ENCODE assay signal across 8 mouse cellular contexts in genomic region chr4:120242783-120243262, GRCm38 (mm10). TPM values are rescaled to one million over a fixed set of nuclear protein-coding genes. Genes with fewer than 3 reads are reported as not detected.
A peak's percentile ranks its signal among the peaks of the same experiment; 100 is the strongest.
DNase-seq lines count a peak whose midpoint lies in the region; ATAC-seq lines count a peak whose summit lies in the region.
"Had no signal": no experiment of that assay in that cellular context is flagged by ENCODE, and none has a peak within 500 bp of the region (broad histone marks: within the 10 kb centered on the region; RNA-seq: fewer than 3 reads in every experiment).

No protein-coding gene starts in this region.

- peaks cover 36% of the 10 kb centered on the region for H3K4me1 ChIP-seq in forebrain, embryonic 10.5 days
- peaks cover 47% of the 10 kb centered on the region for H3K4me1 ChIP-seq in hindbrain, embryonic 15.5 days (replicated peaks)
- H3K4me1 ChIP-seq in limb, embryonic 13.5 days = peaks cover 8% of the 10 kb centered on the region
- H3K4me1 ChIP-seq in neural tube, embryonic 15.5 days = peaks cover 40% of the 10 kb centered on the region

- H3K9me3 ChIP-seq in forebrain, embryonic 10.5 days = no peaks in the 10 kb centered on the region
- no peaks in the 10 kb centered on the region for H3K9me3 ChIP-seq in hindbrain, embryonic 15.5 days
- H3K9me3 ChIP-seq in limb, embryonic 13.5 days = no peaks in the 10 kb centered on the region
- no peaks in the 10 kb centered on the region for H3K9me3 ChIP-seq in neural tube, embryonic 15.5 days (replicated peaks)

- H3K27ac ChIP-seq in forebrain, embryonic 10.5 days = peak overlapping the region; percentile 53; the same call in 1 of the 2 replicates
- peak overlapping the region; percentile 74 for H3K27ac ChIP-seq in hindbrain, embryonic 15.5 days (replicated peaks)
- H3K27ac ChIP-seq in limb, embryonic 13.5 days = no peak overlapping the region
- peak overlapping the region; percentile 42 for H3K27ac ChIP-seq in neural tube, embryonic 15.5 days (replicated peaks)

- H3K27me3 ChIP-seq in forebrain, embryonic 10.5 days (ENCODE audit: poor library complexity, severe bottlenecking) = peaks cover 62% of the 10 kb centered on the region
- no peaks in the 10 kb centered on the region for H3K27me3 ChIP-seq in hindbrain, embryonic 15.5 days
- H3K27me3 ChIP-seq in limb, embryonic 13.5 days = peaks cover 28% of the 10 kb centered on the region
- no peaks in the 10 kb centered on the region for H3K27me3 ChIP-seq in neural tube, embryonic 15.5 days (replicated peaks)

- DNase-seq in 3134 (ENCODE audit: extremely low read depth, insufficient read length, low spot score) = peak; percentile 64
- DNase-seq in R1 (ENCODE audit: low read depth, low spot score) = peak; percentile 48
- peak; percentile 53 for DNase-seq in forebrain, embryonic 10.5 days (ENCODE audit: extremely low spot score, low spot score)
- no peak for DNase-seq in adipocyte (ENCODE audit: low spot score)

- H3K4me2 ChIP-seq in hindbrain, embryonic 15.5 days = peak overlapping the region; percentile 45
- H3K4me2 ChIP-seq in limb, embryonic 13.5 days (replicated peaks) = peak overlapping the region; percentile 46
- H3K4me2 ChIP-seq in neural tube, embryonic 15.5 days = peak overlapping the region; percentile 39

- WGBS in forebrain, embryonic 10.5 days = 4% methylated on average over 10 of the region's 10 CpGs
- whole genome bisulfite sequencing in hindbrain, embryonic 15.5 days = 1% methylated on average over 10 of the region's 10 CpGs
- 2% methylated on average over 10 of the region's 10 CpGs for WGBS in limb, embryonic 13.5 days
- WGBS in neural tube, embryonic 15.5 days = 0% methylated on average over 10 of the region's 10 CpGs

- ATAC-seq in hindbrain, embryonic 15.5 days (ENCODE audit: low FRiP score, low read depth) = peak; percentile 87
- no peak; the same call in 1 of the 2 replicates for ATAC-seq in limb, embryonic 13.5 days (ENCODE audit: low FRiP score, low read depth)
- peak; percentile 83 for ATAC-seq in neural tube, embryonic 15.5 days (ENCODE audit: low FRiP score)

- no peak overlapping the region for H3K9ac ChIP-seq in hindbrain, embryonic 15.5 days
- no peak overlapping the region for H3K9ac ChIP-seq in limb, embryonic 13.5 days
- H3K9ac ChIP-seq in neural tube, embryonic 15.5 days (replicated peaks) = no peak overlapping the region; the same call in 1 of the 2 replicates

- H3K4me3 ChIP-seq in forebrain, embryonic 10.5 days = peak overlapping the region; percentile 36
- no peak overlapping the region for H3K4me3 ChIP-seq in hindbrain, embryonic 15.5 days
- no peak overlapping the region for H3K4me3 ChIP-seq in limb, embryonic 13.5 days
- no peak overlapping the region for H3K4me3 ChIP-seq in neural tube, embryonic 15.5 days (replicated peaks)
- H3K4me3 ChIP-seq: megakaryocyte, embryonic 14.5 days had no signal

- no peaks in the 10 kb centered on the region for H3K36me3 ChIP-seq in forebrain, embryonic 10.5 days (replicated peaks)
- H3K36me3 ChIP-seq in hindbrain, embryonic 15.5 days = no peaks in the 10 kb centered on the region
- H3K36me3 ChIP-seq in limb, embryonic 13.5 days = no peaks in the 10 kb centered on the region
- H3K36me3 ChIP-seq in neural tube, embryonic 15.5 days = no peaks in the 10 kb centered on the region

RNA-seq across cellular contexts. Expression of gene Foxo6, which starts 44.3 kb away (rescaled TPM):
- polyA plus RNA-seq in forebrain, embryonic 10.5 days (2016; fragmentation: Nextera tagmentation; extraction: Ambion mirVana) = 0.06 TPM in 2 replicates
- polyA plus RNA-seq in hindbrain, embryonic 15.5 days (2015; fragmentation: Nextera tagmentation; extraction: Ambion mirVana) = 1.0 and 1.3 TPM in 2 replicates
- polyA plus RNA-seq in limb, embryonic 13.5 days (2015; fragmentation: Nextera tagmentation; extraction: Ambion mirVana) = 0.05 and 0.11 TPM in 2 replicates
- 0.63 and 1.0 TPM in 2 replicates for polyA plus RNA-seq in neural tube, embryonic 15.5 days (2015; fragmentation: Nextera tagmentation; extraction: Ambion mirVana)
